Mouse (Mus musculus) heart, adult 18-20 months (tissue): ENCODE measurements around the gene Hs2st1. TPM values are rescaled to one million over a fixed set of nuclear protein-coding genes. Genes with fewer than 3 reads are reported as not detected.

Experiments used
- DNase-seq, 2 experiments: peaks; one replicate each; pipeline ENCODE4 v3.0.0; 2021 to 2022; ENCODE audit warnings: mixed read lengths in 1 of 2
- total RNA-seq, 2 experiments: library from RNA; stranded (reverse); gene quantifications; 2 replicates each; pipeline ENCODE4 v1.2.3; 2021

Gene Hs2st1
- total RNA-seq, 2 experiments from 2014 or later: 7.6 to 8.4 TPM

- DNase-seq: no peak
Measured at GRCm38 (mm10) chr3:144551416-144551815, 18.6 kb downstream of the Hs2st1 start.

- DNase-seq: no peak
Measured at GRCm38 (mm10) chr3:144550659-144551058, 19.3 kb downstream of the Hs2st1 start.

- DNase-seq: no peak
Measured at GRCm38 (mm10) chr3:144550036-144550435, 19.9 kb downstream of the Hs2st1 start.

- DNase-seq: no peak
Measured at GRCm38 (mm10) chr3:144548186-144548845, 21.7 kb downstream of the Hs2st1 start.

- no peak for DNase-seq
Measured at GRCm38 (mm10) chr3:144546490-144546889, 23.5 kb downstream of the Hs2st1 start.

- DNase-seq: no peak
Measured at GRCm38 (mm10) chr3:144545832-144546231, 24.1 kb downstream of the Hs2st1 start.

- no peak for DNase-seq
Measured at GRCm38 (mm10) chr3:144545152-144545551, 24.8 kb downstream of the Hs2st1 start.

- DNase-seq: no peak
Measured at GRCm38 (mm10) chr3:144541906-144542438, 28.0 kb downstream of the Hs2st1 start.

GRCm38 (mm10) chr3:144540805-144541204 is 29.2 kb downstream of the Hs2st1 start:
- no peak for DNase-seq

GRCm38 (mm10) chr3:144539051-144539450 is 30.9 kb downstream of the Hs2st1 start:
- DNase-seq: peak; percentile 22 to 30

- DNase-seq: no peak
Measured at GRCm38 (mm10) chr3:144537078-144537855, 32.7 kb downstream of the Hs2st1 start.

GRCm38 (mm10) chr3:144535056-144535455 is 34.9 kb downstream of the Hs2st1 start:
- DNase-seq: no peak

- peak in 1 of 2 experiments; percentile 36 for DNase-seq
Measured at GRCm38 (mm10) chr3:144531023-144531422, 39.0 kb downstream of the Hs2st1 start.

GRCm38 (mm10) chr3:144527918-144528317 is 42.1 kb downstream of the Hs2st1 start:
- no peak for DNase-seq

GRCm38 (mm10) chr3:144519581-144520272 is 50.3 kb downstream of the Hs2st1 start:
- no peak for DNase-seq

- no peak for DNase-seq
Measured at GRCm38 (mm10) chr3:144518917-144519316, 51.1 kb downstream of the Hs2st1 start.

GRCm38 (mm10) chr3:144515286-144515685 is 54.7 kb downstream of the Hs2st1 start:
- DNase-seq: no peak

GRCm38 (mm10) chr3:144514122-144514505 is 55.9 kb downstream of the Hs2st1 start:
- no peak for DNase-seq

GRCm38 (mm10) chr3:144513169-144514121 is 56.5 kb downstream of the Hs2st1 start:
- no peak for DNase-seq

- no peak for DNase-seq
Measured at GRCm38 (mm10) chr3:144510724-144511123, 59.3 kb downstream of the Hs2st1 start.

GRCm38 (mm10) chr3:144508342-144508741 is 61.6 kb downstream of the Hs2st1 start:
- DNase-seq: no peak

- no peak for DNase-seq
Measured at GRCm38 (mm10) chr3:144507885-144508284, 62.1 kb downstream of the Hs2st1 start.
